Mouse (Mus musculus) lung, embryonic 15.5 days (tissue): ENCODE data around the gene Rnf157. TPM values are rescaled to one million over a fixed set of nuclear protein-coding genes. Genes with fewer than 3 reads are reported as not detected.

ENCODE experiments used
- polyA plus RNA-seq: library from polyadenylated mRNA; unstranded; fragments of >200 nt; fragmentation: Nextera tagmentation; extraction: Ambion mirVana; gene quantifications from 2 replicates; pipeline ENCODE4 v1.2.1, GENCODE M21; 2015

The Rnf157 gene
- polyA plus RNA-seq, 1 experiment from 2014 or later, result 11.4 TPM

Other genes starting within 250 kb of the Rnf157 start
- gene Fbf1, start 244.9 kb downstream of the Rnf157 start, polyA plus RNA-seq, result 29.7 and 35.9 TPM in 2 replicates
- 77.5 and 78.3 TPM in 2 replicates for gene Ten1, start 214.2 kb downstream of the Rnf157 start, polyA plus RNA-seq
- 19.6 and 21.2 TPM in 2 replicates for gene Acox1, start 214.0 kb downstream of the Rnf157 start, polyA plus RNA-seq
- 5.8 and 6.4 TPM in 2 replicates for gene Evpl, start 175.0 kb downstream of the Rnf157 start, polyA plus RNA-seq
- gene Srp68, start 138.8 kb downstream of the Rnf157 start, polyA plus RNA-seq, result 89.8 and 95.4 TPM in 2 replicates
- 0.07 and 0.24 TPM in 2 replicates for gene Galr2, start 132.1 kb downstream of the Rnf157 start, polyA plus RNA-seq
- 58.4 and 63.5 TPM in 2 replicates for gene Exoc7, start 105.8 kb downstream of the Rnf157 start, polyA plus RNA-seq
- gene Foxj1, start 77.6 kb downstream of the Rnf157 start, polyA plus RNA-seq, result 21.1 and 21.2 TPM in 2 replicates
- gene Ubald2, start 21.1 kb upstream of the Rnf157 start, polyA plus RNA-seq, result 37.2 and 41.7 TPM in 2 replicates
- gene Qrich2, start 53.2 kb upstream of the Rnf157 start, polyA plus RNA-seq, result 0.08 TPM in 1 of 2 replicates, not detected in the other
- 180 and 187 TPM in 2 replicates for gene Prpsap1, start 81.2 kb upstream of the Rnf157 start, polyA plus RNA-seq
- gene Sphk1, start 117.9 kb upstream of the Rnf157 start, polyA plus RNA-seq, result 6.2 and 6.9 TPM in 2 replicates
- gene Ube2o, start 168.4 kb upstream of the Rnf157 start, polyA plus RNA-seq, result 12.6 and 14.8 TPM in 2 replicates
- gene Aanat, start 173.4 kb upstream of the Rnf157 start, polyA plus RNA-seq, result not detected in 2 replicates
- gene Rhbdf2, start 214.0 kb upstream of the Rnf157 start, polyA plus RNA-seq, result 12.5 and 13.5 TPM in 2 replicates
- 1.8 and 3.2 TPM in 2 replicates for gene Prcd, start 240.5 kb upstream of the Rnf157 start, polyA plus RNA-seq
- gene Cygb, start 241.3 kb upstream of the Rnf157 start, polyA plus RNA-seq, result 11.2 and 11.9 TPM in 2 replicates